Mouse (Mus musculus) heart, postnatal 0 days (tissue): ENCODE data around the gene Atp5f1.

ENCODE experiments used
- CTCF ChIP-seq: IDR thresholded peaks from 2 replicates; pipeline ENCODE4 v1.5.1; 2016; ENCODE audit warnings: antibody characterized with exemption, control low read depth, low read depth
- EP300 ChIP-seq: IDR thresholded peaks from 2 replicates; pipeline ENCODE4 v1.6.1; 2016; ENCODE audit warnings: antibody characterized with exemption, low read depth

DNA sequence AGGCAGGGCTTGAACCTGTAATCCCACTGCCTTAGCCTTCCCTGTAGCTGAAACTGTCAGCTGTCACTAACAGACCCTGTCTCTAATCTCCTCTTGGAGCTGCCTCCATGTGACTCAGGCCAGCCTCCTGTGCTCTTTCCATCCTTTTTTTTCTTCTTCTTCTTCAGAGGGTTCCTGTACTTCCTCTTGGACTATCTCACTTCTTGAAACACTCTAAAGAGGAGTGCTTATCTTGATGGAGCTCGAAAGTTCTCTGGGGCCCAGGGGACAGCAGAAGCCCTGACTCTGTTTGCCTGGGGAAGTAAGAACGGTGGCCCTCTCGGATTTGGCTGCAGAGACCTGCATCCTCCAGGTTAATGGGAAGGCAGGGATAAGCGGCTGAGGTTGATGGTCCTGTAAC, 55.7 kb downstream of the Atp5f1 start:
- TF ChIP-seq CTCF, result no peak
- no peak for TF ChIP-seq EP300
